Comparison of ENCODE assay signal across 25 mouse cellular contexts in genomic region chr19:54733938-54734337, GRCm38 (mm10).
DNase-seq lines count a peak whose midpoint lies in the region; ATAC-seq lines count a peak whose summit lies in the region.
"Had no signal": no experiment of that assay in that cellular context is flagged by ENCODE, and none has a peak within 500 bp of the region (broad histone marks: within the 10 kb centered on the region; RNA-seq: fewer than 3 reads in every experiment).

No protein-coding gene starts in this region.

- peak; percentile 97 for ATAC-seq in common myeloid progenitor, adult 5-6 weeks (replicated peaks; ENCODE audit: low read depth, poor library complexity, severe bottlenecking)
- peak; percentile 66 for ATAC-seq in granulocyte monocyte progenitor cell, adult 5-6 weeks (replicated peaks; ENCODE audit: poor library complexity, severe bottlenecking)
- peak; percentile 76 for ATAC-seq in megakaryocyte progenitor cell, adult 5-6 weeks (replicated peaks; ENCODE audit: poor library complexity)
- ATAC-seq: activated CD4-positive, CD25-positive, alpha-beta regulatory T cell, adult 4 months; CD4-positive, CD25-positive, alpha-beta regulatory T cell, adult 4 months; forebrain, embryonic 15.5 days; intestine, postnatal 0 days had no signal

- H3K27ac ChIP-seq in heart, embryonic 10.5 days = no peak overlapping the region
- H3K27ac ChIP-seq: forebrain, embryonic 12.5 days; forebrain, embryonic 15.5 days; heart, embryonic 13.5 days; hindbrain, embryonic 12.5 days; hindbrain, embryonic 15.5 days had no signal

- H3K4me1 ChIP-seq in heart, embryonic 10.5 days = no peaks in the 10 kb centered on the region
- H3K4me1 ChIP-seq: forebrain, embryonic 12.5 days; forebrain, embryonic 15.5 days; heart, embryonic 13.5 days; hindbrain, embryonic 12.5 days; hindbrain, embryonic 15.5 days had no signal

- no peaks in the 10 kb centered on the region for H3K27me3 ChIP-seq in heart, embryonic 10.5 days (ENCODE audit: insufficient read depth, poor library complexity, severe bottlenecking)
- H3K27me3 ChIP-seq: forebrain, embryonic 12.5 days; forebrain, embryonic 15.5 days; heart, embryonic 13.5 days; hindbrain, embryonic 12.5 days; hindbrain, embryonic 15.5 days had no signal

- peak; percentile 22 to 56 for DNase-seq in cerebellum, postnatal 14 days
- no peak for DNase-seq in cerebellum, adult 11 months
- DNase-seq in left cerebral cortex, postnatal 14 days (ENCODE audit: low spot score in 2 of 2) = no peak
- no peak for DNase-seq in gastrocnemius, postnatal 36 days
- no peak for DNase-seq in heart, embryonic 10.5 days (ENCODE audit: low spot score)
- DNase-seq: adrenal gland, adult 8-10 months; adrenal gland, postnatal 36 days; cerebellum, adult 18-20 months; cerebellum, adult 9-10 months; cerebellum, postnatal 36 days; gastrocnemius, postnatal 10 days; heart, postnatal 14 days; heart, postnatal 4 days; kidney, adult 2 months had no signal

- H3K9me3 ChIP-seq in heart, embryonic 10.5 days = no peaks in the 10 kb centered on the region
- H3K9me3 ChIP-seq: forebrain, embryonic 12.5 days; forebrain, embryonic 15.5 days; hindbrain, embryonic 12.5 days had no signal

- no peak overlapping the region for H3K4me3 ChIP-seq in heart, embryonic 10.5 days
- H3K4me3 ChIP-seq: forebrain, embryonic 12.5 days; forebrain, embryonic 15.5 days; heart, embryonic 13.5 days; hindbrain, embryonic 12.5 days; hindbrain, embryonic 15.5 days had no signal

- intact Hi-C loops in left cerebral cortex, postnatal 14 days (cut with DNase I) = no loop called here
- intact Hi-C loops in gastrocnemius, postnatal 36 days (cut with DNase I) = no loop called here

- H3K36me3 ChIP-seq in heart, embryonic 10.5 days = no peaks in the 10 kb centered on the region
- H3K36me3 ChIP-seq: forebrain, embryonic 12.5 days; forebrain, embryonic 15.5 days; heart, embryonic 13.5 days; hindbrain, embryonic 12.5 days; hindbrain, embryonic 15.5 days had no signal

- WGBS in heart, embryonic 10.5 days = 82% methylated on average over 2 of the region's 2 CpGs

Comparison
In these comparisons a context has a peak if more than half of its experiments do, and no peak if none do; other contexts are left out.
1. DNase-seq: peak in cerebellum, postnatal 14 days (2 of 2); none in cerebellum, adult 11 months (single experiment), left cerebral cortex, postnatal 14 days (0 of 2), gastrocnemius, postnatal 36 days (0 of 2) and heart, embryonic 10.5 days (single experiment).
2. Peak in every context shown above with its lines, with median percentiles within 50 percentile points of each other: ATAC-seq.